Mouse (Mus musculus): ENCODE measurements around the gene Pkdrej.
"Not testable (repeated sequence)": the region's sequence is repeated elsewhere in the genome, so short reads cannot be mapped to it uniquely, and the experiment has no call there.

Gene Pkdrej

DNA sequence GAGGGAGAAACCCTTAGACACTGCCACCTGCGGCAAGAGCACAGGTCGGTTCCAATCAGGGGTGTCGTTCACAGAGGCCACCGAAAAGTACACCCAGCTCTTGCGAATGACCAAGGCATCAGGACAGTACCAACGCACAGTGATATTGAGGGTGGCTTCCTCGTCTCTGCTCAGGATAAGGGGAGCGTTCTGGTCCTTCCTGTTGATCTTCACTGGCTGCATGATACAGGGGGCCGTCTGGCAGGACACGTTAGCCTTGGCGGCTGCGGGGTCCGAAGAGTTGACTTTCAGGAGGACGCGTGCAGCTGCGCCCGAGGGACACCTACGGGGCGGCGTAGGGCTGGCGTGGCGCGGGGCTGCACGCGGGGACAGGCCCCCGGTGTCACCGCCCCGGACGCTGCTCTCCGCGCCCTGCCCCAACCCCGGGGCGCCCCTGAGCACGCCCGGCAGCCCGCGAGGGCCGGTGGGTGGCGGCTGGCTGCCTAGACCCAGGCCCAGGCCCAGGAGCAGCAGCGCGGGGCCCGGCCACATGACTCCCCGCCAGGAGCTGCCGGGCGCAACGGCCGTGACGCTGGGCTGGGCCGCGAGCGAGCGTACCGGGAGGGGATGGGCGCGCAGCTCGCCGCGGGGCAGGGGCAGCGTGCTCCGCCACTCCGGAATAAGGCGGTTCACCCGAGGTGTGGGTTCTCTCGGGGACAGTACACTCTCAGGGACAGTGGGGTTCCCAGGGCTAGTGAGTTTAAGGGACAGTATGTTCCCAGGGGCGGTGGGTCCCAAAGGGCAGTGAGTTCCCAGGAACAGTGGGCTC lies at the start of gene Pkdrej:
Gene Pkdrej, minus strand, starts transcription at position 532 of the 808 bp plus-strand sequence.
- peak; percentile 51 to 52 for DNase-seq

DNA sequence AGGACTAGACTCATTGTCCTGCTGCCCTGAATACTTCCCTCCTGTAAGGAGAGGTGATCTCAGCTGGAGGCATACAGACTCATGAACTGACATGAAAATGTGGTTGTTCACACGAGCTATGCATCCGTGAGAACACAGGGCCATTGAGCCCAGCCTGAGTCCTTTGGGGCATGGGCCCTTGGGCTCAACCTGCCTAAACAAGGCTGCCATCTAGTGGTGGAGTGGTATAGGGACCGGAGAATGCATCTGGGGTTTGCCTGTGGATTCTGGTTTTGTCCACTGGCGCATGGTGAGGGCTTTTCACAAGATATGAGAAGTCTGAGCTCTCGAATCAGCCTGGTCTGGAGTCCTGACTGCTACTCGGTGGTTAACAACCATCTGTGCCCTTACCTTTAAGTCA lies 46.2 kb upstream of the Pkdrej start:
- peak; percentile 87 for DNase-seq

DNA sequence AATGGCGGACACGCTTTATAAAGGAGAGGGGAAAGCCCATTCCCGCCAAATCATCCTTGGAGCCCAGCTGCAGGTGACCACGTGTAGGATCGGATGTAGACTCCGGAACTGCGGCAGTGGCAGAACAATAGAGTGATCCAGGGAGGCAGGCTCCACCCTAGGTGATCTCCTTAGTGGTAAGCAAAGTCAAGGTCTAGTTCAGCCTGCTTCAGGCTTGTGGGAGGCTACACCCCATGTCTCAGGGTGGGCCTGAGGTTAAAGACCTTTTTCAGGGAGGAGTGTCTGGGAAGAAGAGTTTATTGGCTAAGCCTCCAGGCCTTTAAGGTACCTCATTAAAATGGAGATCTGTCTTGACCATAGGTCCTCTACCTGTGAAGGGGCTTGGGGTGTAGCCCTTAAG lies 44.4 kb upstream of the Pkdrej start:
- not testable (repeated sequence) for DNase-seq

DNA sequence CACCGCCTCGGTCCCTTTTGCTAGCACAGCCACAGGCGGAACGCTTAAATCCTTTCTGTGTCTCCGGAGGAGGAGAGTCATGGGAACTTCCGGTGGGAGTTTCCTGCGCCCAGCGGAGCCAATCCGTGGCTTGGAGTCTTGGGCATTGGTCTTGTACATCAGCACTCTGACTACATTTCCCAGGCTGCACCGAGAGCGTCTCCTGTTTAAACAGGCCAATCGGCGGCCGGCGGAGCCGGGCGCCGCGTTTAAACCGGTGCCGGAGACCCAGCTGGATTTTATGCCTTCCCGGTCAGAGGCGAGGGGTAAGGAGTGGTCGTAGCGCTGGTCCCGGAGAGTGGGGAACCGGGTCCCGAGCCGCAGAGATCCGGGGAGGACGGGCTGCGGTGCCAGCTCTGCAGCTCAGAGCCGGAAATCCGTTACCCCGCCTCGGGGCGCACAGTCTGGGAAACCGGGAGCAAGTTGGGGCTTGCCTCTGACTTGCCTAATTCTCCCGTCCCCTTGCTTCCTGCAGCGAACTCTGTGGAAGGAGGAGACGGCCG lies 38.0 kb upstream of the Pkdrej start, which contains the start of gene Gtse1:
Gene Gtse1, plus strand, starts transcription at position 256 of the 542 bp plus-strand sequence.
- peak; percentile 94 to 95 for DNase-seq

DNA sequence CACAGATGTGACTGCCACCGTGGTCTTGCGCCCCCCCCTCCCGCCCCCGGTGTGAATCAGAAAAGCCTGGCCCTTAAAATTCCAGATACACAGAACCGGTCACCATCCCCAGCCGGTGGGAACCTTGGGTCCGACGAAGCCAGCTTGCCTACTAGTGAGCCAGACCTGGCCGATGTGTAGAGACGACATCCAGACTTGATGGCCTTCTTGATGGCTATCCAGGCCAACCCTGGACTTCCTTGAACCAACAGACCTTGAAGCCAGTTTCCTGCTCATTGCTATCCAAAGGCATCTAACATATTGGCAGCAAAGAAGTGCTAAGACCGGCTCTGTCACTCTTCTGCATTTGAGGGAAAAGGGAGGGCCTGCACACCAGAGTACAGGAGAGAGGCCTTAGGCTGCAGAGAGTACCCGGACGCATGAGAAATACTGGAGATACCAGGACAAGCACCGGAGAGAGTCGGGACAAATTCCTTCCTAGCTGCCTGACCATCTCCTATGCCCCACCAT lies 37.5 kb upstream of the Pkdrej start:
- DNase-seq = peak in 1 of 2 experiments; percentile 50

DNA sequence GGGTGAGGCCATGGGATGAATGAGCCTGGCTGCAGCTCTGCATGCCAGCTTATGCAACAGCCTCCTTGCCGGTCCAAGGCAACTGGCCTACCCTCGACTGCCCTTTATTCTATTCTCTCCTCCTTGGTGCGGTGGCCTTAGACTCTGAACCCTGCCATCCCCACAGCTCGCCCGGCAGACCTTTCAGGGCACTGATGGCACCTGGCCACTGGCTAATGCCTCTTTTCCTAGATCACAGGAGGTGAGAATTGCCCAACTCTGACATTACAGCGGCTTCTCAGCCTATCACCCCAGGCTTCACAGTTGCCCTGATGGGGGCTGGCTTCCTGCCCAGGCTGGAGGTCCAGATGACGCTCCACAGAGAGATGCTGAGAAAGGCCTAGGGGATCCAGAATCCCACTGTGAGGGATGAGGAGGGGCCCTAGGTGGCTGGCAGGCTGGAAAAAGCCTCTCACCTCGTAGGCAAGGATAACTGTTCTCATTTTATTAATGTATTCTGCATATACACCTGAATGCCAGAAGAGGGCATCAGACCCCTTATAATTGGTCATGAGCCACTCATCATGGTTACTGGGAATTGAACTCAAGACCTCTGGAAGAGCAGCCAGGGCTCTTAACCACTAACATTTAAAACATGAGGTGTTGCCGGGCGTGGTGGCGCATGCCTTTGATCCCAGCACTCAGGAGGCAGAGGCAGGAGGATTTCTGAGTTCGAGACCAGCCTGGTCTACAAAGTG lies 30.3 kb upstream of the Pkdrej start:
- peak; percentile 49 to 56 for DNase-seq

DNA sequence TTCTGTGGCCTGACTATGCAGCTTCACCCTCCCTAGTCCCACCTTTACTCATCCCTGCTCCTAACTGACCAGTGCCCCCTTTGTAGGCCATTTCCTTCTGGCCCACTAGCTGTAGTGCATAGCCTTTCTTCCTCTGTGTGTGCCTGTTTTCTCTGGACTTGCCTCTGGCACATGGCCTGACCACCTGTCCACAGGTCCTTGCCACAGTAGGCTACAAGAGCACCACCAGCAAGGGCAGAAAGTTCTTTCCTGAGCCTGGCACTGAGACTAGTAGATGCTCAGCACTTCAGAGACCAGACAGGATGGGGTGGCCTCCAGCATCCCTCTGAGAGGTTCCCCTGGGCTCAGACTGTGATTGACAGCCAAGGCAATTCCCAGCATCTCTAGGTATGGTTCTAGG lies 23.5 kb upstream of the Pkdrej start:
- peak; percentile 62 to 74 for DNase-seq

DNA sequence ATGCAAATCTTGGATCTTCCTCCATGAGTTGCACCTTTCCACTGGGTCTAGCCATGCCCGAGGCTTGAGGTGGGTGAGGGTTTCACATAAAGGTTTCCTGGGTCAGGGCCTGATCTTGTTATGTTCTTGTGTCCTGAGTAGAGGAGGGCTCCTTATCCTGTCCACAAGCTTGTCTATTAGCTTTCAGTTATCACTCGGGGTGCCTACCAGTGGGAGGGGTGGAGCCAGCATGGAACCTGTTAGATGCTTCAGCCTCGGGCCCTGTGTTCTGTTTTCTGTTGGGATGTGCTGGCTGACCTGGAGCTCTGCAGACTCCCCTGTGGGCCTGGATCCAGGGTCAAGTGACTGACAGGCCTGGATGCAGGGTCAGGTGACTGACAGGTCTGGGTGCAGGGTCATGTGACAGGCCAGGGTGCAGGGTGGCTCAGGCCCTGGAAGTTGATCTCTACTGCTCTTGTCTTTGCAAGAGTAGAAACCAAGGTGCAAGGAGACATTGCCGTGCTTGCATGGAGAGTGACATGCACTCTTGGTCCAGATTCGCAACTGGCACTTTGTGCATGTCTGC lies 20.3 kb upstream of the Pkdrej start:
- DNase-seq = no peak

DNA sequence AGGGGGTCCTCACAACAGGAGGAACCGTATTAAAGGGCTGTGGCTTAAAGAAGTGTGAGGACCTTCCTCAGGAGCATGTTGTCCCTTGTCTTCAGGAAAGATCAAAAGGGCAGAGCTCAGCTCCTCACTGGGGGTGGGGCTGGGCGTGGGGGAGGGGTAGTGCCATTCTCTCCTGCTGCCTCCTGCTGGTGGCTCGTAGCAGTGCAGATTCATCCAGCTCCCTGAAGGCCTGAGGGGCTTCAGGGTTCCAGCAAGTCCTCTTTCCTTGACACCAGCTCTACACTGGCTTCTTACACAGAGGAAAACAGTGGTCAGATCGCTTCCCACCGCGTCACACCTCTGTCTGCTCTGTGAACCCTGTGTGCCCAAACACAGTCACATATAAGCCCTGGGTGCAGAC lies 19.4 kb upstream of the Pkdrej start:
- peak in 1 of 2 experiments; percentile 66 for DNase-seq

DNA sequence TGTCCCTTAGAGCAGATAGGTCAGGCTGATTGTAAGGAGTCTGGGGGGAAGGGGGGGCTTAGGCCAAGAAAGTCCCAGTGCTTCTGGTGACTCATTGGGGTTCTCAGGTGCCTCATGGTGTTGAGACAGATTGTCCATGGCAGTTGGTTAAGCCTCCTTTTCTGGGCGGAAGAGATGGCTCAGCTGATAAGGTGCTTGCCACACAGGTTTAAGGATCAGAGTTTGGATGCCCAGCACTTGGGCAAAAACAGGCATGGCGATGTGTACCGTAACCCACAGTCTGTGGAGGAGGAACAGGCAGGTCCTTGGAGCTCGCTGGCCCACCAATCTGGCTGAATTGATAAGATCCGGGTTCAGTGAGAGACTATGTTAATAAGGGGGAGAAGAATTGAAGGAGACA lies 15.4 kb upstream of the Pkdrej start:
- DNase-seq = no peak

DNA sequence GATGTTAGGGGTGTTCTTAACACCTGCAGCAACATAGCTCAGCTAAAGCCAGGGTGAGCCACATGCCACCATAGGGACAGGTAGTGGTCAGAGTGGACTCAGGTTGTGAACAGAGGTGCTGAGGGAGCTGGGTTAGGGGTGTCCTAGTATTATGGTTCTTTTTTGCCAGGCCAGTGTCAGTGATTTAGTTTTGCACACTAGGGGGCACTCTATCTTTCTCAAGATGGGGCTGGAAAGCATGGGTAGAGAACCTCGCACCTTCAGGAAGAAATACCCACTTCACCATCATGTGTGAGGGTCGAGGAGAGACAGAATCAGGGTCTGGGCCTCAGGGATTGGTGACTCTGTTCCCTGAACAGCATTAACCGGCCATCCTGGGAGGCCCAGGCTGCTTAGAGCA lies 13.8 kb upstream of the Pkdrej start:
- DNase-seq = no peak

DNA sequence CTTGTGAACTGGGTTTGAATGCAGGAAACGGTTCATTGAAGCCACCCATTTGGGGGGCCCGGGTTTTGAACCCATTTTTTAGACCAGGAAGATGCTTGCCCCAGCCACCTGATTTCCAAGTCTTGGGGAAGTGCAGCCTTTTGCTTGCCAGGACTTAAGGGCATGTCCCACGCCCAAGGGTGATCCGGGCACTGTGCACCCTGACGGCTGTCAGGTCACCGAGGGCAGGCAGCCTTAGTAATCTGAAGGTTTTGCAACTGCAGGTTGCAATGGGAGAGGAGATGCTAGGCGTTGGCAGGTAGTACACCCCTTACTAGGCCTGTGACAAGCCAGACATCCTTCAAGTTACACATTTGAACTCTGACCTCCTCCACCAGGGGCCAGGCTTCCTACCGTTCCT lies 11.1 kb upstream of the Pkdrej start:
- no peak for DNase-seq

DNA sequence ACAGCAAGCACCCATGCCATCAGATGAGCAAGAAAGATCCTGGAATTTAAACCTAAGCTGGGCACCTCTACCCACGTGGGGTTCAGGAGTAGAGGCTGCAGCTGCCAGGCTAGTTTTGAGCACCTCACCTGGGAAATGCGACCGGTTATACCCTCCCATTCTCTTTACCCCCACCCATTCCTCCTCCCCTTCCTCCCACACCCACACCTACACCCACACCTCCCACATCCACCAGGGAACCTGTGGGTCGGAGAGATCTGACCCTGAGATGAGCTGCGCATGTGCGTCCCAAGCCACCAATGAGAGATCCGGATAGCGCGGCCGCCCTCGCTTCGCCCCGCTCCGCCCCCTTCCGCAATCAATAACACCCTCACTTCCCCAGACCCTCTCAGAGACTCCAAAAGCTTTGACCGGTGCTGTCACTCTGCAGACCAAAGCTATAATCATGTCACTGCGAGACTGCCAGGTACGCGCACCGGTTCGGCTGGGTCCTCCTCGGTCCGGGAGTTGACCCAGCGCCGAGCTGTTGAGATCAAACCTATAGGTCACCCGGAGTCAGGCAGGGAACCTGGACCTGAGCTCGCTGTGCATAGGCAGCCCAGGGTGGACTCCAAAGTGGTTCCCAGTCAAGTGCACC lies 10.5 kb upstream of the Pkdrej start, which contains the start of gene Ttc38:
Gene Ttc38, plus strand, starts transcription at position 353 of the 637 bp plus-strand sequence.
- DNase-seq = peak; percentile 86 to 89

DNA sequence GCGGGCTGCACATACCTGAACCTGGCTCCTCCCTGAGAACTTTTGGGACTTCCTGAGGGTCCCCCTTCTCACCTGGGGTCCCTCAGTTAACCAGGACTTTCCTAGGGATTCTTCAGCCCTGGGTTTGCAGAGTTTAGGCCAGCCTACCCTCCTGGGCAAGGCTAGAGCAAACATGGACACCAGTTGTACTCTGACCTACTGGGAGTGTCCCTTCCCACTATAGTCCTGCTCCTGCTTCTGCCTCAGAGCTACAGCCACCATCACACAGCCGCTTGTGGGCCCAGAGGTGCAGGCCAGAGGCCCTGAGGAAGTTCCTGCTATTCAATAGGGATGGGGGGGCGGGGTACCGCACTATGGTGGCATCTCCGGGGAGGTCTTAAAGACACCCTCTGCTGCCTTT lies 7.9 kb upstream of the Pkdrej start:
- no peak for DNase-seq

DNA sequence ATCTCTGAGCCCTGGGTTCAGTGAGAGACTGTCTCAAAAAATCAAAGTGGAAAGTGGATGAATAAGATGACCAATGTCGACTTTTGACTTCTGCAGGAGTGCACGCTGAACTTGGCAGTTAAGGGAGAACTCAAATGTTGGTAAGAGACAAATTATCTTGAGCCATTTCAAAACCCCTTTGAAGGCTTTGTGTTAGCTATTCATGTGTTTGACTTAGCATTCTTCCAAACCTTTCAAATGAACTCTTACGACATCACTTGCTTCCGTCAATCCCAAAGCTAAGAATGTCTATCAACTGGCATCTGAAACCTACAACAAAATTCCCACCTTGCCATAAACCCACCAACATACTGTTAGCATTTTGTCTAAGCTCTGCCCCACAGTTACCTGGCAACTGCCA lies 6.5 kb upstream of the Pkdrej start:
- DNase-seq = no peak

DNA sequence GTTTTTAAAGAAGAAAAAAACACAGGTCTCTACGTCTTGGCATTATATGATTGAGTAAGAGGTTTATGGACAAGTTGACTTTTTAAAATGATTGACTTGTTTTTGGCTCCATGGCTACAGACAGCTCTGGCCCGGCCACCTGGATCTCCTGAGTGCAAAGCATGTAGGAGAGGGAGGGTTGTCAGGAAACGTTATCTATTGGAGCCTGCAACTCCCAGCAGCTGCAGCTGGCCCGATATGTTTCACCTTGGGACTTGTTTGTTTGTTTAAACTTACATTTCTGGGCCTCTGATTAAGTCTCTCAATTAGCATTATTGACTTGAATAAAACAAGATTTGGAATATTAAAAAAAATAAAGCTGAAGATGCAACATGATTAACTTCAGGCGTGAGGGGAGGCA lies 5.1 kb upstream of the Pkdrej start:
- DNase-seq = no peak

DNA sequence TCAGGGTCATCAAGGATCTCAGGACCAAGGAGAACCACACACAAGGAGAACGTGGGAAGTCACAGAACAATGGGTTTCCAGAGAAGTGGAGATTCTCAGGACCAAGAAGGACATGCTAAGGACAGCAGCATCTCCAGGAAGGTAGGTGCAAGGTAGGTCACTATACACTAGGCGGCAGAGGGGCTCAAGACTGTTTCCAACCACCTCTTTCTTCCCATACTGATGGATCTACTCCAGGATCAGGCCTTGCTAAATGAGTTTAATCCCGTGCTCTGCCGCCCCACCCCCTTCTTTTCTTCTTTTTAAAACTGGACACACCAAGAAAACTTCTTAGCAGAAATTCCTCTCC lies 451 bp upstream of the Pkdrej start:
- DNase-seq = peak; percentile 23 to 36

DNA sequence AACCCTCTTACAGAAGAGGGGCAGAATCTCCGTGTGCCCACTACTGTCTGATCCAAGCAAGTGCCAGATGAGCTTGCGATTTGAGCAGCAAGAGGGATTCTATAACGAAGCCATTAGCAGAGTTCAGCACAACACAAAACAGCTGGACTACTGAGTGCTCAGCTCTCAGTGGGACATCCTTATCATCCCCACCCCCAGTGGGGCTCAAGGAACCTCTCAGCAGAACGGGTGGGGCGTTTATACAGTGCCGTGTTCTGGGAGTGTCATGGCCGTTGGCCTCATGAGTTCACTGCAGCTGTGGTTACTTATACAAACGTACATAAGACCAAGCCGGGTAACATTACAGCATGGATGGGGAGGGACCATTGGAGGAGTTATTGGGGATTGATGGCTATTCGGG lies 8.1 kb downstream of the Pkdrej start:
- DNase-seq = no peak

DNA sequence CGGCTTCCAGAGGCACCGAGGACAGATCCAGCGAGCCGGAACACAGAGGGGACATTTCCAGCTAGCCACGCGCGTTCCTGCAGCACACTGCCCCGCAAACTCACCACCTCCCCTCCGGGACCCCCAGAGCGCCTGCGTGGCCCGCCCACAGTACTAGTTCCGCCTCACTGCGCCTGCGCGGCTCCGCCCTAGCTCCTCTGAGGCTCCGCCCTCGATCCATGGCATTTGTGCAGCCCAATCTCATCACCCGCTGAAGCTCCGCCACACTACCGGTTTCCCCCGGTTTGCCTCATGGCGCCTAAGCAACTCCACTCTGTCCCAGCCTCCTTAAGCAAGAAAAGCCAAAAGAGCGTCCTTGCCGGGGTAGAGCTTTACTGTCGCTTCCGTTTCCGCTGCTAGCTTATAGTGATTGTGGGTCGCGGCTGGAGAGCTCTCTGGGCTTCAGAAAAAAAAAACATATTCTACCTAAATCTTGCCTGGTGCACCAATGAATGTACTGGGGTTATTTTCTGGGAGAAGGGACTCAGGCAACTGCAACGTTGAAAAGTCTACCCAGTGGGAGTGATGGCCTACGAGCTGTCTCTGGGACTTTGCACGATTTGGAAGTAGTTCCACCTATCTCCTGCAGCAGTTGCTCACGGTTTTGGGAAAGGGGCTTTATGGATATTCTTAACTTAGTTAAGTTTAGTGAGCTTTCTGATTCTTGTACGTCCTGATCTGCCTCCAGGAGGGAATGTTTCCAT lies 9.8 kb downstream of the Pkdrej start, which contains the start of gene Cdpf1:
Gene Cdpf1, minus strand, starts transcription at position 163 of the 743 bp plus-strand sequence.
- DNase-seq = peak; percentile 100

DNA sequence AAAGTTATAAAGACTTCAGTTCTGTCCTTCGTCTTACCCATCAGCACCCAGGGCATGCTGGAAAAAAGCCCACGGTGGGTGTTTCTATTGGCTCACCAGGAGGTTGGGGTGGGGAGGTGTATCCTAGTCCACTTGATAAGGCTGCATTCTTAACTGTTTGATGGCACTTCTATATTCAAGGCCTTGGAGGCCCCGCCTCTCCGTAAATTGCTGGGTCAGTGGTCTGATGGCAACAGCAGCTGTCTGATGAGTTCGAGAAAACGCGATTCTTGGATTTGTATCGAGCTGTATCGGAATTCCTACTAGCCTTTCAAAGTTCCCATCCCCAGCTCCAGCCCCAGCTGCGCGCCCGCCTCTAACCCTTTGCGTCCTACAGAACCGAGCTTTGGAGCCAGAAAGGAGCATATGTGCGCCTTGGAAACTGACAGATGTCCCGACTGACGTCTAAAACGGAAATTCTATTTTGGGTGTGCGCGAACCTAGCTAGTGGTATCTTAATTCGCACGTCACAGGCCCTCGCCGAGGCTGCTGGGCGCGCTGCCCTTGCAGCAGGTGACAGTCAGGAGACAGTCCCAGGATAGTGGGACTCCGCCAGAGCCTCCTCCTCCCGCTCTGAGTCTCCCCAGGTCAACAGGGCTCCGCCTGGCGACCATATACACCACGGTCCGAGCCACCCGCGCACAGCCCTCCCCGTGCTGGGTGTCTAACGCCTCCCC lies 10.6 kb downstream of the Pkdrej start:
- DNase-seq = peak; percentile 87 to 90

DNA sequence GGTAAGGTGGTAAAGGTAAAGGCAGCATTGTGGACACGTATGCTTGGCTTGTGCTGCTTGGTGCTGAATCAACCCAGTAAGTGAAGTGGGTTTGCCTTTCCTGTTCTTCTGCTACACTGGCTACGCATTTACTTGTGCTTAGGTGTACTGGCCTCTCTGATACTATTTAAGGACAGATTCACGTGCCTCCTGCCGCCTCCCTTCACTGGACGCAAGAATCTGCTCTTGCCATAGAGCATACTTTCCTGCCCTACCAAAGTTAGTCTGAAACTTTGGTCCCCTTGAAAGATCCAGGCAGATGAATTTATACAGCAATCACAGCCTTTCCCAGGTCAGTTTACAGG lies 11.1 kb downstream of the Pkdrej start:
- no peak for DNase-seq

Measured in cerebellum, postnatal 14 days (tissue).